Mouse (Mus musculus) olfactory bulb, adult 2 months (tissue): ENCODE measurements at regions not wholly inside any gene's neighbourhood (a gene's known extent, or its start where the extent isn't known, plus 50 kb on each side); places are given as distances from the start of the nearest gene placed in this dataset.

Experiments
- CTCF ChIP-seq: fragments of 200-500 bp; IDR thresholded peaks from 2 replicates; pipeline ENCODE4 v1.5.1; 2012; ENCODE audit warnings: low read depth, mild to moderate bottlenecking, low read length, moderate library complexity; ENCODE audit not compliant: insufficient read depth
- POLR2A ChIP-seq: fragments of 200-500 bp; IDR thresholded peaks from 2 replicates; pipeline ENCODE4 v1.6.1; 2012; ENCODE audit warnings: mild to moderate bottlenecking, low read depth, low read length, moderate library complexity; ENCODE audit not compliant: insufficient read depth

DNA sequence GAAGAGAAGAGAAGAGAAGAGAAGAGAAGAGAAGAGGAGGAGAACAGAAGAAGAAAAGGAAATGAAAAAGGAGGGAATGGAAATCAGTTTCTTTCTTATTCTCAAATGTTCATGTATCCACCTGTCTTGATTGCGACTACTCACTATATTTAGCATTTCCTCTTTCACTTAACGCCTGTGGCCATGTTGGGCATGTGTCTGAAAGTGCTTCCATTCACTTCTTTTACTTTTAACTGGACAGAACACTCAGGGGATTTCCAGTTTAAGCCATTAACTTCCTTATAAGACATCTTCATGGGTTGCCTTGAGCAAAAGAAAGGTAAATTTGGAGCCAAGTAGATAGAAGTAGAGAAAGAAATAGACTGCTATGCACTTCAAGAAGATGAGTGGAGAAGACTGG lies 226.3 kb upstream of the Klf6 start:
- TF ChIP-seq POLR2A (no peak), CTCF (no peak)
